Mouse (Mus musculus) bone marrow macrophage, adult 2 months (primary cell): Measurements from ENCODE around the gene Stim1. TPM values are rescaled to one million over a fixed set of nuclear protein-coding genes. Genes with fewer than 3 reads are reported as not detected.

Experiments used
- H3K27ac ChIP-seq: 2 replicates; pipeline ENCODE4 v1.5.1; 2012; ENCODE audit warnings: low read depth, low read length; ENCODE audit not compliant: insufficient read depth
- H3K4me1 ChIP-seq: 2 replicates; pipeline ENCODE4 v1.6.1; 2012; ENCODE audit warnings: low read length; ENCODE audit not compliant: control insufficient read depth, insufficient read depth
- H3K4me3 ChIP-seq: 2 replicates; pipeline ENCODE4 v1.5.1; 2012; ENCODE audit warnings: mild to moderate bottlenecking, low read length, moderate library complexity; ENCODE audit not compliant: insufficient read depth
- CTCF ChIP-seq: IDR thresholded peaks from 2 replicates; pipeline ENCODE4 v1.5.1; 2012; ENCODE audit warnings: low read depth, mild to moderate bottlenecking, low read length, moderate library complexity
- POLR2A ChIP-seq: IDR thresholded peaks from 2 replicates; pipeline ENCODE4 v1.6.1; 2012; ENCODE audit warnings: mild to moderate bottlenecking, low read depth, low read length, borderline replicate concordance
- polyA plus RNA-seq: library from polyadenylated mRNA; stranded (reverse); fragments of >200 nt; gene quantifications from 2 replicates; pipeline ENCODE4 v1.2.4, GENCODE M21; 2012; ENCODE audit not compliant: missing spikeins, insufficient read depth, insufficient read length

The Stim1 gene
- polyA plus RNA-seq, result 43.4 and 50.2 TPM in 2 replicates

DNA sequence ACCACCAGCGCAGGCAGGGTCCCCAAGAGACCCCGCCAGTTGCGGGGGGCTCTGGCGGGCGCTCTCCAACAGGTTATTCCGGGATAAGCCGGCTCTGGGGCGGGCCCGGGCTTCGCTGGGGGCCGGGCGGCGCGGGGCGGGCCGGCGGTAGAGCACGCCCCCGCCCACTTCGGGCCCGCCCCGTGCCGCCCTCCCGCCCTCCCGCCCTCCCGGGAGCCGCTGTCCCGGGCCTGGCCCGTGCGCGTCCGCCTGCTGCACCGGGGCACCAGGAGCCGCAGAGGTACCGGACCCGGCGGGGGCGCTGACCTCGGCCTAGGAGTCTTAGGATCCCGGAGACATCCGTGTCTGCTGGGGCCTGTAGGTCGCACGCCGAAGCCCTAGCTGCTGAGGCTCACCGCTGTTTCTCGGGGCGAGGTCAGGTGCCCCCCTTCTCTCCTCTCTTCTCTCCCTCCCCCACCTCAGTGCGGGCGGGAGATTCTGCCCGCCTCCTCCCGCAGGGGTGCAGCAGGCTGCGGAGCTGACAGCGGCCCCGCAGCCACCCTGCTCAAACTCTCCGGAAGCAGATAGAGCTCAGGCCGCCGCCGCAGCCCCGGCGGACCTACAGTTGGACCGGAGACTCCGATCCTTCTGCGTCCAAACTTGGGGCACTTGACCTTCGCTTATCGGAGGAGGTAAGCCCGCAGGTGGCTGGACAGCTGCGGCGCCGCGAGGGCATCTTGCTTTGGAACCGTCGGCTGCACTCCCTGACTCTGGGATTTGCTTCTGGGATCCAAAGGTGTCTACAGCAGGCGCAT is at the start of gene Stim1:
Stim1 (plus strand) TSS at position 206 of the 794 bp plus-strand sequence.
- Histone ChIP-seq H3K27ac (peak within 1 kb of the TSS; percentile 82), H3K4me1 (peaks cover 17% of the 10 kb centered on the region), H3K4me3 (peak within 1 kb of the TSS; percentile 96)
- TF ChIP-seq CTCF, result no peak
- no peak for TF ChIP-seq POLR2A

DNA sequence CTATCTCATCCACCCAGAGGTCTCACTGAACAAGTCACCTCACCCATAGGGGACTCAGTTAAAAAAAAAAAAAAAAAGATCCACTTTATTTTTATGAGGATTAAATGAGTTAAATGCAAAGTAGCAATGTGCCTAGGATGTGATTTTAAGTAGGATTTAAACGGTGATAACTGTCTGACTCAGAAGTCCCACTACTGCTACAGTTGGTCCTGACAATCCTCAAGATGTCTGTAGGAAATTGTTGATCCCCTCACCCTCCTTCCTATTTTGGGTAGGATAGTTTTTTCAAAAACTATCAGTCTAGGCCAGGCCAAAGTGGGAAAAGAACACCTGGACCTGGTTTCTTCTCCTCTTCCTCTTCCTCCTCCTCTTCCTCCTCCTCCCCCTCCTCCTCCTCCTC is 45.7 kb upstream of the Stim1 start:
- Histone ChIP-seq H3K4me1 (peaks cover 12% of the 10 kb centered on the region), H3K27ac (no peak overlapping the region), H3K4me3 (no peak overlapping the region)
- TF ChIP-seq POLR2A (no peak), CTCF (no peak)

DNA sequence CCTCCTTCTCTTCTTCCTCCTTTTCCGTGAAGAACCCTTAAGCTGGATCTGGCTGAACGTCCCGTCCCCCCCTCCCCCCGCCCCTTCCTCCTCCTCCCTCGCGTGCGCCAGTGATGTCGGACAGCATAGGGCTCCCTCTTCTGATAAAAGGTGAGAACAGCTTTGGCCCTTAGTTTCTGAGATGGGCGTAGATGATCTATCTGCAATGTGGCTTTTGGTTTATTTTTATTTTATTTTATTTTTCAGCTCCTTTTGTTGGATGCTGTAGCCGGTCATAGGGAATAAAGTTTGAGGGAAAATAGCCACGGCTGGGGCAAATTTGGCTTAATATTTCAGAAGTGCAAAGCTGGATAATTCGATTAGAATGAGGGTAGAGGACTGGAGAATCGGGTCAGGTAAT is 45.3 kb upstream of the Stim1 start:
- peaks cover 12% of the 10 kb centered on the region for H3K4me1 ChIP-seq
- TF ChIP-seq POLR2A (no peak), CTCF (no peak)
- H3K4me3 ChIP-seq, result peak overlapping the region; percentile 70
- peak overlapping the region; percentile 43 for H3K27ac ChIP-seq

DNA sequence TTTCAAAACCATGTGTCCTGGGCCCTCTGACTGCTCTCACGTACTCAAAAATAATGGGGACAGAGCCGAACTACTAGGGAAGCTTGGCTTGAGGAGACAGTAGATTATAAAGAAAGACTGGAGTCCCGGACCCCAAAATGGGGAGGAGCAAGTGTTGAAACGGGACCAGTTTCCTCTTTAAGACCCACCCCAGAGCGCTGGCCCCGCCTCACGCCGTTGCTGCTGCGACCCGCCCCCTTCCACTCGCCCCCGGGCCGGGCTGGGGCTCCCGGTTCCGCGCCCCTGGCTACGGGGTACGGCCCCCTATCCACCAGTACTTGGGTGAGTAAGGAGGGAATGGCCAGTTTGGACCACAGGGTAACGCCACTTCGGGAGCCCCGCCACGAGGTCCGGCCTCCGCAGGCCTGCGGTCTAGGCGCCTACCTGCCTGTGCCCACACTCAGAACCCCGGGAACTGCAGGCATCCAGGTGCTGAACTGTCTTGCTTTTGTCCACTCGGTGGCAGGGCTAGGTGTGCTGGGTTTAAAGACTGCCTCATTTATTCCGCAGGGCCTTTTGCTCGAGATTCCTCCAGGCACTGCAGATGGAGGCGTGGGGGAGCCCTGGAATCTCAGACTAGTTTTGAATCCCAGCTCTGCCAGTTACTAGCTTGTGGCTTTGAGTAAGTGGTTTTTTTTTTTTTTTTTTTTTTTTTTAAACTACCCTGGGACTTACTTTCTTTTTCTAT is 44.6 kb upstream of the Stim1 start:
- Histone ChIP-seq H3K4me3 (peak overlapping the region; percentile 70), H3K27ac (peak overlapping the region; percentile 67), H3K4me1 (peaks cover 12% of the 10 kb centered on the region)
- TF ChIP-seq CTCF (no peak), POLR2A (no peak)

- peak overlapping the region; percentile 34; the same call in 1 of the 2 replicates for H3K27ac ChIP-seq
- peaks cover 15% of the 10 kb centered on the region for H3K4me1 ChIP-seq
- H3K4me3 ChIP-seq, result peak overlapping the region; percentile 35
- TF ChIP-seq POLR2A (no peak), CTCF (no peak)
Observed at GRCm38 (mm10) chr7:102223883-102224738, 43.5 kb upstream of the Stim1 start.

GRCm38 (mm10) chr7:102226051-102226450 is 41.6 kb upstream of the Stim1 start:
- H3K27ac ChIP-seq, result no peak overlapping the region
- H3K4me1 ChIP-seq, result peaks cover 35% of the 10 kb centered on the region
- TF ChIP-seq CTCF (no peak), POLR2A (no peak)
- H3K4me3 ChIP-seq, result no peak overlapping the region

GRCm38 (mm10) chr7:102228049-102228670 is 39.4 kb upstream of the Stim1 start:
- Histone ChIP-seq H3K27ac (no peak overlapping the region), H3K4me1 (peaks cover 51% of the 10 kb centered on the region), H3K4me3 (no peak overlapping the region)
- TF ChIP-seq POLR2A (no peak), CTCF (no peak)

DNA sequence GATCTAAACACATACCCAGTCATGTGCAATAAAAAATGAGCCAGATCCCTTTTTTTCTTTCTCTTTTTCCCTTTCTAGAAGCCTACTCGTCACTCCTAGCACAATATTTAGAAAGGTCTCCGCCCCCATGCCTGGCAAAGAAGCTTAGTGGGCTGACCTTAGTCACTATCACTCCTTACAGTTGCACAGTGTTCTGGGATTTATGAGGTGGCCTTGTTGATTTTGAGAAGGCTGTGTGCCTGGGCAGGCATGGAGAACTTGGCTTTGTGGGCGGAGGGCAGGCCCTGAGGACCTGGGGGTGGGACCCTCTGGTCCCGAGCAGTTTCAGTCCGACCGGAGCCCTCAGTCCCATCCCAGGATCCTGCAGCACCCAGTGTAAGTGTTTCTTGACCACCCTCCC is 37.8 kb upstream of the Stim1 start:
- no peak overlapping the region for H3K4me3 ChIP-seq
- peak overlapping the region; percentile 13 for H3K27ac ChIP-seq
- peaks cover 56% of the 10 kb centered on the region for H3K4me1 ChIP-seq
- no peak for TF ChIP-seq CTCF
- no peak for TF ChIP-seq POLR2A

GRCm38 (mm10) chr7:102233059-102233458 is 34.5 kb upstream of the Stim1 start:
- 0 out of 2 replicates have a peak overlapping the region, but pooled peaks have one; percentile 19 for H3K27ac ChIP-seq
- no peak for TF ChIP-seq CTCF
- TF ChIP-seq POLR2A, result no peak
- H3K4me3 ChIP-seq, result no peak overlapping the region
- H3K4me1 ChIP-seq, result peaks cover 61% of the 10 kb centered on the region
